Mouse (Mus musculus) retina, embryonic 14.5 days (tissue): Measurements from ENCODE around the gene Traf7.

ENCODE experiments used
- DNase-seq: peaks from one replicate; pipeline ENCODE4 v3.0.0-alpha.2; 2015; ENCODE audit warnings: low spot score

The Traf7 gene

GRCm38 (mm10) chr17:24527723-24528559, at the start of gene Traf7:
Gene Traf7 (minus strand): TSS chr17:24527938.
- DNase-seq: peak; percentile 99

- no peak for DNase-seq
Measured at GRCm38 (mm10) chr17:24573811-24574210, 46.1 kb upstream of the Traf7 start.

- DNase-seq: no peak
Measured at GRCm38 (mm10) chr17:24572651-24573245, 45.0 kb upstream of the Traf7 start.

- DNase-seq: no peak
Measured at GRCm38 (mm10) chr17:24569837-24570236, 42.1 kb upstream of the Traf7 start.

- DNase-seq: no peak
Measured at GRCm38 (mm10) chr17:24567034-24567779, 39.5 kb upstream of the Traf7 start.

- DNase-seq: no peak
Measured at GRCm38 (mm10) chr17:24565792-24566191, 38.1 kb upstream of the Traf7 start.

GRCm38 (mm10) chr17:24565092-24565491, 37.4 kb upstream of the Traf7 start:
- no peak for DNase-seq

GRCm38 (mm10) chr17:24564422-24564821, 36.7 kb upstream of the Traf7 start:
- no peak for DNase-seq

- no peak for DNase-seq
Measured at GRCm38 (mm10) chr17:24563638-24564037, 35.9 kb upstream of the Traf7 start.

GRCm38 (mm10) chr17:24561592-24561991, 33.9 kb upstream of the Traf7 start:
- no peak for DNase-seq

GRCm38 (mm10) chr17:24560301-24561028, 32.7 kb upstream of the Traf7 start:
- no peak for DNase-seq

- peak; percentile 11 for DNase-seq
Measured at GRCm38 (mm10) chr17:24559146-24559545, 31.4 kb upstream of the Traf7 start.

GRCm38 (mm10) chr17:24558600-24559099, 30.9 kb upstream of the Traf7 start:
- peak; percentile 38 for DNase-seq

GRCm38 (mm10) chr17:24557091-24557490, 29.4 kb upstream of the Traf7 start:
- no peak for DNase-seq

- DNase-seq: no peak
Measured at GRCm38 (mm10) chr17:24551050-24551444, 23.3 kb upstream of the Traf7 start.

- DNase-seq: peak; percentile 88
Measured at GRCm38 (mm10) chr17:24550416-24551049, 22.8 kb upstream of the Traf7 start.

GRCm38 (mm10) chr17:24549618-24550415, 22.1 kb upstream of the Traf7 start, which contains the start of gene Pkd1:
Gene Pkd1 (plus strand): TSS chr17:24549834.
- DNase-seq: peak; percentile 100

GRCm38 (mm10) chr17:24548921-24549617, 21.3 kb upstream of the Traf7 start:
- DNase-seq: peak; percentile 36

GRCm38 (mm10) chr17:24548435-24548834, 20.7 kb upstream of the Traf7 start:
- no peak for DNase-seq

- DNase-seq: no peak
Measured at GRCm38 (mm10) chr17:24546234-24546633, 18.5 kb upstream of the Traf7 start.
